ENCODE assay signal across 11 mouse cellular contexts in genomic region chr7:19284763-19285162, GRCm38 (mm10). TPM values are rescaled to one million over a fixed set of nuclear protein-coding genes. Genes with fewer than 3 reads are reported as not detected.
DNase-seq lines count a peak whose midpoint lies in the region; ATAC-seq and TF ChIP-seq lines count a peak whose summit lies in the region.
"Had no signal": no experiment of that assay in that cellular context is flagged by ENCODE, and none has a peak within 500 bp of the region (broad histone marks: within the 10 kb centered on the region; RNA-seq: fewer than 3 reads in every experiment).

No protein-coding gene starts in this region.

- peak; percentile 90 for TF ChIP-seq CTCF in midbrain, postnatal 0 days (IDR thresholded peaks at IDR 0.05)

- H3K27me3 ChIP-seq in forebrain, embryonic 11.5 days (ENCODE audit: control insufficient read depth, insufficient read depth, low read length), result peaks cover 16% of the 10 kb centered on the region
- peaks cover 16% of the 10 kb centered on the region for H3K27me3 ChIP-seq in forebrain, embryonic 16.5 days (replicated peaks; ENCODE audit: control insufficient read depth, insufficient read depth, low read length)
- H3K27me3 ChIP-seq in midbrain, postnatal 0 days (ENCODE audit: insufficient read depth, low read length), result peaks cover 10% of the 10 kb centered on the region

- H3K4me3 ChIP-seq in forebrain, embryonic 11.5 days (ENCODE audit: low read depth, low read length), result no peak overlapping the region
- H3K4me3 ChIP-seq in forebrain, embryonic 16.5 days (replicated peaks; ENCODE audit: low read length), result no peak overlapping the region
- no peak overlapping the region; the same call in 1 of the 2 replicates for H3K4me3 ChIP-seq in midbrain, postnatal 0 days (ENCODE audit: low read depth, low read length)

- ATAC-seq in forebrain, embryonic 11.5 days (replicated peaks; ENCODE audit: low FRiP score), result no peak
- no peak for ATAC-seq in forebrain, embryonic 16.5 days
- no peak for ATAC-seq in midbrain, postnatal 0 days (ENCODE audit: low FRiP score)

- H3K9ac ChIP-seq in forebrain, embryonic 11.5 days (ENCODE audit: low read length), result no peak overlapping the region
- H3K9ac ChIP-seq in forebrain, embryonic 16.5 days (replicated peaks; ENCODE audit: low read depth, low read length), result no peak overlapping the region
- no peak overlapping the region for H3K9ac ChIP-seq in midbrain, postnatal 0 days (replicated peaks; ENCODE audit: low read length, poor library complexity, severe bottlenecking)

- no peak overlapping the region for H3K4me2 ChIP-seq in forebrain, embryonic 11.5 days (ENCODE audit: low read depth, low read length, severe bottlenecking)
- H3K4me2 ChIP-seq in forebrain, embryonic 16.5 days (ENCODE audit: low read length), result no peak overlapping the region
- peak overlapping the region; percentile 52; the same call in 1 of the 2 replicates for H3K4me2 ChIP-seq in midbrain, postnatal 0 days (ENCODE audit: low read depth, low read length, poor library complexity, severe bottlenecking)

- H3K36me3 ChIP-seq in forebrain, embryonic 11.5 days (ENCODE audit: control insufficient read depth, insufficient read depth, low read length), result no peaks in the 10 kb centered on the region; the same call in 1 of the 2 replicates
- H3K36me3 ChIP-seq in forebrain, embryonic 16.5 days (ENCODE audit: control insufficient read depth, insufficient read depth), result peaks cover 14% of the 10 kb centered on the region
- peaks cover 19% of the 10 kb centered on the region for H3K36me3 ChIP-seq in midbrain, postnatal 0 days (ENCODE audit: insufficient read depth, low read length)

- no peaks in the 10 kb centered on the region for H3K9me3 ChIP-seq in forebrain, embryonic 11.5 days (ENCODE audit: control insufficient read depth, low read length)
- no peaks in the 10 kb centered on the region for H3K9me3 ChIP-seq in forebrain, embryonic 16.5 days (ENCODE audit: control insufficient read depth, low read length)
- H3K9me3 ChIP-seq in midbrain, postnatal 0 days (ENCODE audit: low read length), result no peaks in the 10 kb centered on the region

- peak; percentile 78 for DNase-seq in forebrain, embryonic 11.5 days (ENCODE audit: low spot score)
- peak; percentile 74 to 76 for DNase-seq in right cerebral cortex, postnatal 10 days (ENCODE audit: low spot score in 2 of 2)
- no peak for DNase-seq in right cerebral cortex, postnatal 25 days
- DNase-seq in cerebellum, postnatal 10 days, result peak; percentile 87 to 91
- DNase-seq in kidney, postnatal 10 days, result peak; percentile 82
- DNase-seq in midbrain, postnatal 0 days (ENCODE audit: low spot score), result peak; percentile 68
- DNase-seq in ovary, postnatal 10 days (ENCODE audit: low spot score), result no peak

- peaks cover 5% of the 10 kb centered on the region for H3K4me1 ChIP-seq in forebrain, embryonic 11.5 days (replicated peaks; ENCODE audit: control insufficient read depth, insufficient read depth, low read length)
- H3K4me1 ChIP-seq in forebrain, embryonic 16.5 days (replicated peaks; ENCODE audit: control insufficient read depth, insufficient read depth, low read length), result peaks cover 22% of the 10 kb centered on the region
- peaks cover 10% of the 10 kb centered on the region; the same call in 1 of the 2 replicates for H3K4me1 ChIP-seq in midbrain, postnatal 0 days (ENCODE audit: insufficient read depth, low read length)

- 28% methylated on average over 4 of the region's 4 CpGs for WGBS in forebrain, embryonic 11.5 days
- WGBS in forebrain, embryonic 16.5 days, result 29% methylated on average over 4 of the region's 4 CpGs
- WGBS in midbrain, postnatal 0 days, result 36% methylated on average over 4 of the region's 4 CpGs

- no peak overlapping the region for H3K27ac ChIP-seq in forebrain, embryonic 11.5 days (ENCODE audit: low read depth, low read length)
- no peak overlapping the region for H3K27ac ChIP-seq in forebrain, embryonic 16.5 days (ENCODE audit: low read length)
- no peak overlapping the region for H3K27ac ChIP-seq in midbrain, postnatal 0 days (ENCODE audit: low read depth, low read length)

RNA-seq across cellular contexts. Expression of gene Rtn2, which starts 2.3 kb away (rescaled TPM):
- 47.3 and 54.7 TPM in 2 replicates for polyA plus RNA-seq in forebrain, embryonic 11.5 days (2014; fragmentation: Nextera tagmentation; extraction: Ambion mirVana)
- polyA plus RNA-seq in forebrain, embryonic 16.5 days (2015; fragmentation: Nextera tagmentation; extraction: Ambion mirVana), result 127 and 128 TPM in 2 replicates
- 160 and 172 TPM in 2 replicates for total RNA-seq in midbrain, postnatal 0 days (2014; rRNA removed)
- 104 and 107 TPM in 2 replicates for polyA plus RNA-seq in midbrain, postnatal 0 days (2015; fragmentation: Nextera tagmentation; extraction: Ambion mirVana)

RNA-seq across cellular contexts. Expression of gene Ppm1n, which starts 4.9 kb away (rescaled TPM):
- polyA plus RNA-seq in forebrain, embryonic 11.5 days (2014; fragmentation: Nextera tagmentation; extraction: Ambion mirVana), result 0.44 TPM in 1 of 2 replicates, not detected in the other
- polyA plus RNA-seq in forebrain, embryonic 16.5 days (2015; fragmentation: Nextera tagmentation; extraction: Ambion mirVana), result 0.39 and 0.61 TPM in 2 replicates
- 1.8 and 2.2 TPM in 2 replicates for total RNA-seq in midbrain, postnatal 0 days (2014; rRNA removed)
- 1.2 and 1.4 TPM in 2 replicates for polyA plus RNA-seq in midbrain, postnatal 0 days (2015; fragmentation: Nextera tagmentation; extraction: Ambion mirVana)
- total RNA-seq: adrenal gland, adult 18-20 months; heart, adult 18-20 months had no signal
- polyA plus RNA-seq: lung, embryonic 16.5 days had no signal

RNA-seq across cellular contexts. Expression of gene Vasp, which starts 13.1 kb away (rescaled TPM):
- polyA plus RNA-seq in forebrain, embryonic 11.5 days (2014; fragmentation: Nextera tagmentation; extraction: Ambion mirVana), result 52.8 and 53.0 TPM in 2 replicates
- 38.0 and 40.3 TPM in 2 replicates for polyA plus RNA-seq in forebrain, embryonic 16.5 days (2015; fragmentation: Nextera tagmentation; extraction: Ambion mirVana)
- total RNA-seq in midbrain, postnatal 0 days (2014; rRNA removed), result 50.9 and 56.9 TPM in 2 replicates
- 31.4 and 32.3 TPM in 2 replicates for polyA plus RNA-seq in midbrain, postnatal 0 days (2015; fragmentation: Nextera tagmentation; extraction: Ambion mirVana)

RNA-seq across cellular contexts. Expression of gene Fosb, which starts 25.1 kb away (rescaled TPM):
- polyA plus RNA-seq in forebrain, embryonic 11.5 days (2014; fragmentation: Nextera tagmentation; extraction: Ambion mirVana), result not detected in 2 replicates
- polyA plus RNA-seq in forebrain, embryonic 16.5 days (2015; fragmentation: Nextera tagmentation; extraction: Ambion mirVana), result 0.05 and 0.10 TPM in 2 replicates
- 0.38 and 0.66 TPM in 2 replicates for total RNA-seq in midbrain, postnatal 0 days (2014; rRNA removed)
- 0.10 and 0.11 TPM in 2 replicates for polyA plus RNA-seq in midbrain, postnatal 0 days (2015; fragmentation: Nextera tagmentation; extraction: Ambion mirVana)

RNA-seq across cellular contexts. Expression of gene Opa3, which starts 56.6 kb away (rescaled TPM):
- polyA plus RNA-seq in forebrain, embryonic 11.5 days (2014; fragmentation: Nextera tagmentation; extraction: Ambion mirVana), result 54.1 and 59.8 TPM in 2 replicates
- polyA plus RNA-seq in forebrain, embryonic 16.5 days (2015; fragmentation: Nextera tagmentation; extraction: Ambion mirVana), result 43.5 and 43.8 TPM in 2 replicates
- 34.8 and 40.1 TPM in 2 replicates for total RNA-seq in midbrain, postnatal 0 days (2014; rRNA removed)
- 33.4 and 33.9 TPM in 2 replicates for polyA plus RNA-seq in midbrain, postnatal 0 days (2015; fragmentation: Nextera tagmentation; extraction: Ambion mirVana)

Comparison
In these comparisons a context has a peak if more than half of its experiments do, and no peak if none do; other contexts are left out.
1. DNase-seq: peak in forebrain, embryonic 11.5 days (single experiment), right cerebral cortex, postnatal 10 days (2 of 2), cerebellum, postnatal 10 days (2 of 2), kidney, postnatal 10 days (single experiment) and midbrain, postnatal 0 days (single experiment); none in right cerebral cortex, postnatal 25 days (single experiment) and ovary, postnatal 10 days (single experiment).